Mouse (Mus musculus) c-Kit-negative CD71-positive TER-119-positive erythroid progenitor cells, embryonic 14.5 days (primary cell): Measurements from ENCODE around the gene Tssc4.

Experiments
- DNase-seq: peaks from one replicate; pipeline ENCODE4 v3.0.0-alpha.2; 2013; ENCODE audit warnings: low read depth, low spot score

The Tssc4 gene

GRCm38 (mm10) chr7:143109696-143110095 is 40.6 kb downstream of the Tssc4 start:
- DNase-seq, result no peak

GRCm38 (mm10) chr7:143110803-143111202 is 41.8 kb downstream of the Tssc4 start:
- DNase-seq, result no peak

GRCm38 (mm10) chr7:143111719-143112118 is 42.7 kb downstream of the Tssc4 start:
- no peak for DNase-seq

- DNase-seq, result no peak
Observed at GRCm38 (mm10) chr7:143112395-143112794, 43.3 kb downstream of the Tssc4 start.

GRCm38 (mm10) chr7:143114773-143115172 is 45.7 kb downstream of the Tssc4 start:
- no peak for DNase-seq

- no peak for DNase-seq
Observed at GRCm38 (mm10) chr7:143116521-143116920, 47.5 kb downstream of the Tssc4 start.

- no peak for DNase-seq
Observed at GRCm38 (mm10) chr7:143119407-143119806, 50.4 kb downstream of the Tssc4 start.

- DNase-seq, result no peak
Observed at GRCm38 (mm10) chr7:143119826-143120225, 50.8 kb downstream of the Tssc4 start.
